Mouse (Mus musculus) spleen, postnatal 36 days (tissue): Measurements from ENCODE around the gene Fam107b.

ENCODE experiments used
- DNase-seq, 2 experiments: peaks; one replicate each; pipeline ENCODE4 v3.0.0; 2022; ENCODE audit warnings: low spot score in 2 of 2, mixed read lengths in 1 of 2

Gene Fam107b

DNA sequence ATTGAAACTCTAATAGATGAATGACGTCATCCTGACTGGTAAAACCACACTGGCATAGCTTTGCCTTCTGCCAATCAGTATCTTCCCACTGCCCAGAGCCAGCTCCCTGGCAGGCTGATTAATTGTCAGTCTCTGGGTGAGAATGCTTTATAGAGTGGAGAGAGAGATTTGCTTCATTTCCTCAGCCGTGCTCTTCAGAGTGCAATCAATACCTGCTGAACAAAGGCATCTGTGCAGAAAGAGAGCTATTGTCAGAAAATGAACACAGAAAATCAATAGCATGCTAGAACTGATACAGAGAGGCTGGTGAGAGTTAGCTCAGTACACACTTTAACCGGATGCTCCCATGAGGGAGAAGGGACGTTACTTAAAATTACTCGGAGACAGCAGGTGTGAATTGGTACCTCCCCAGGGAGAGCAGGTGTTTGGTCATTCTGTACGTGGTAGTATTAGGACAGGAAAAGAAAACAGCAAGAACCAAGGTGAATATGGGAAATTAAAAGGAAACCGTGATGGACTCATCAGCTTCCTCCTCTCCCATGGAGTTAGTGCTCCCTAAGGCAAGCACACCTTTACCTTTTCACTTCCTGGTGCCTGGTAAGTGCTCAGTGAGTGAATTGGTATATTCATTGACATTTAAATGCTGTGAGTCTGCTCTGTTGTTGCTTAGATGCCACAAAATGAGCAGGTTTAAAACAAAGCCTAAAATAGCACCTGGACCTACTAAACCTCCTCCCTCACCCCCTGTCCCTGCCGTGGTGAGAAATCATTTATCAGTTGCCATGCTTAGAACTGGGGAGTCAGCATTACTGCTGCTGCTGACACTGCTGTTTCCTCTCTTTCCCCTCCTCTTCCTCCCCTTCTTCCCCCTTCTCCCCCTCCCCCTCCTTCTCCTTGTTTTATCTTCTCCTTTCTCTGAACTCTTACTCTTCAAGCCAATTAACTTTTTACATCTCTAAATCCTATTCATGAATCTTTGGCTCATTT is 38.9 kb downstream of the Fam107b start:
- DNase-seq = no peak

DNA sequence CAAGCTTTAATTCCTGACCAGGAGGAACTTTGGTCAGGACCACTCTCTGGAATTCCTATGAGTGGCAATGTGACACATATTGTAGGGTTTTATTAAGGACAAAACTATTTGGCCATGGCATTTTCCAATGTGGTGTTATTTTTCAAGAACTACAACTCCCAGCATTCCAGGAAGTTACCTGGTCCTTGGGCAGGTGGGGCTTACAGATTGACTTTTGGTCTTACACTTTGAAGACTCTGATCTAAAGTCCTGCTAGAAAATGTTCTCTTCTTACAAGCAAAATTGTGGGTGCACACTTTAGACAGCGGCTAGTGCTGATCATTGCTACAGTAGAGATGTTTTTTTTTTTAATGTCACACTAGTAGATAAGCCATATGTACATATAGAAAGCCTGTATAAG is 48.2 kb downstream of the Fam107b start:
- no peak for DNase-seq

GRCm38 (mm10) chr2:3621568-3621967 is 51.3 kb downstream of the Fam107b start:
- no peak for DNase-seq

DNA sequence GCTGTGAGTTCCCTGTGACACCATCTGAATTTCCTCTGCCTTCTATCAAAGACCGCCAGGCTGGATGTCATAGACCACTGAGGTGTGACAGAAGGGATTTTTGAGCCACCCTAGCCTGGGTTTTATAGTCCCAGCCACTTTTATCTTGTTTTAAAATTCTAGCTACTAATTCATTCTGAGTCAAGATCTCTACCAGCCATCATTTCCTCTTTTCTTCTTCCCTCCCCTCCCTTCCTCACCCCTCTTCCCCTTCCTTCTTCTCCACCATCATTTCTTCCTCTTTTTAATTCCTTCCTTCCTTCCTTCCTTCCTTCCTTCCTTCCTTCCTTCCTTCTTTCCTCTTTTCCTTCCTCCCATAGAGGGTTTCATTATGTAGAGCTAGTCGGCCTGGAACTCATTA is 51.9 kb downstream of the Fam107b start:
- no peak for DNase-seq

GRCm38 (mm10) chr2:3623207-3623980 is 53.1 kb downstream of the Fam107b start:
- DNase-seq = no peak

DNA sequence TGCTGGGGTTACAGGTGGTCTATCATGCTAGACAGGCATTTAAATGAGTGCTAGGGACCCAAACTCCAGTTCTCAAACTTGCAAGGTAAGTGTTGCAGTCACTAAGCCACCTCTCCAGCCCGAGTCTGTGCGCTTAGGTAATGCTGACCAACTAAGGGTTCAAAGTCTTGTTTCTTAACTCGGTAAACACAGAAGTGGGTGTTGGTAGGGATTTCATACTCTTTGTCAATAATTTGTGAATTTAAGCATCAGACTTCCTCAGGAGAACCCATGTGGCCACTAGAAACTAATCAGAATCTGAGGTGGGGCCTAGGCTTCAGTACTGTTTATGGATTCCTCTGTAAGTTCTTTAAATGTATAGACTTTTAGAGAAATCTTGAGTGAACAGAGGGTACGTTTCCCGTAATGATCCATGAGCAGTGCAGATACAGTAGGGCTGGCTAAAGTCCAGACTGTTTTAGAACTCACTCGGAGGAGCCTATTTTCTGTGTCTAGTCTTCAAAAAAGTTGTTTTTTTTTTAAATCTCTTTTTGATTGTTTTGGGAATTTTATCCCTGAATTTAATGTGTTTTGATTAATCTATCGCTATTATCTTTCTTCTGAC is 53.8 kb downstream of the Fam107b start:
- DNase-seq = no peak

- no peak for DNase-seq
These were observed 58.8 kb downstream of the Fam107b start for GRCm38 (mm10) chr2:3629096-3629495.

- peak in 1 of 2 experiments; percentile 27 for DNase-seq
These were observed 59.5 kb downstream of the Fam107b start for GRCm38 (mm10) chr2:3629741-3630140.

DNA sequence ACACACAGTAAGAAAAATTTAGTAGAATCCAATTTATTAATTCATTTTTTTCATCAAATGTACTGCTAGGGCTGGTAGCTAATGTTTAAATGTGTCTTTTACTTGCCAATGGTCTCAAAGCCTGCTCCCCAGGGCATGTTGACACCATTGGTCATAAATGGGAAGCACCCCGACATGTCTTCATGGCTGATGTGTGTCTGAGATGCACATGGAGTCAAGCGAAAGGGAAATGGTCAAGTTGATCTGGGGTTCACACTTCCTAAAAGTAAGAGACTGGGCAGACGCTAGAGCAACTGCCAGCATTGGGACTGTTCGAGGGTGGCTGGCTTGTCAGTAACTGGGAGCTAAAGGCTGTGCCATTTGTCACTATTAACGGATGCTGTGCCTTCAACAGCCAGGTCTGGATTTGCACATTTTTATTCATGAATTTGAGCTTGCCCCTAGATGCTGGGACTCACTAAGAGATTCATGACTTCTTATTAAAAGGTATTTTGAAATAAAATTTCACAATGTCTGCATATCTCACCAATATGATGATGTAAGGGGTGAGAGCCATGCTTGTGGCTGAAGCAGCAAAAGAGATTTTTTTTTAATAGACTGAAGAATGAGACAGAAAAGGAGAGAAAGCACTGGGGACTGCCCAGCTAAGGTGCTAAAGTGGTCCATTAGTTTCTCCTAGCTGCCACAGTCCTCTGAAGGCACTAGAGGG is 60.6 kb downstream of the Fam107b start:
- peak in 1 of 2 experiments; percentile 10 for DNase-seq

DNA sequence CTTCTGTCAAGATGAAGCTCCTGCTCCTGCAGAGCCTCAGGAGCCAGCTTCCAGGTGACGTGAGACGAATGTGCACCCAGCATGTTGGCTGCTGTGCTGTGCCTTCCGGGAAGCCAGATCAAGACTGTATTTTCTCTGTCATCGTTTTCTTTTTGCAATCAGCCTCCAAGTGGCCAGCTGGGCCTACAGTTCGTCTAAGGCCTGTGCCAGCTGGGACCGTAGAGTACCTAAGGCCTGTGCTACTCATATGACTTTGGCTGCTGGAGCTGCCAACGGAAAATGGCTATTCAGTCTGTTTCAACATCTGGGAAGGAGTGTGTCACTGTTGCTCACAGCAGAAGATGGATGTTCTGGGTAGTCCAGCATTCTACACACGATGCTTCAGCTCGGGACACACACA is 62.8 kb downstream of the Fam107b start:
- DNase-seq = no peak

- DNase-seq = no peak
These were observed 66.5 kb downstream of the Fam107b start for GRCm38 (mm10) chr2:3636771-3637170.

GRCm38 (mm10) chr2:3641001-3641770 is 70.9 kb downstream of the Fam107b start:
- no peak for DNase-seq

DNA sequence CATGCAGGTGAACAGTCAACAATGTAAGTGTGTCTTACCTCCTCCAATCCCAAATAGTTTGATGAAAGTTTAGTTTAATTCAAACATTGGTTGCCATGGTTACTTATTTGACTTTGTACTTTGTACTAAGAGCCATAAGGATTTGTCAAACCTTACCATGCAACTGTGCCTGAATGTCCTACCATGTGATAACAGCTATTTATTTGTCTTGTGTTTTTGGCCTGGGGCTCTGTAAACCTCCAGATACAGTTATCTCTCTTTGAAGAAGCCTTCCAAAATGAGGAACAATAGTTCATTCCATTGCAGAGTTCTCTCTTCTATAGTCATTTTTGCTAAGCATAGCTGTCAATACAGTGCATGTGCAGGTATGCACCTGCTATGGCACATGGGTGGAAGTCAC is 72.7 kb downstream of the Fam107b start:
- DNase-seq = no peak

- no peak for DNase-seq
These were observed 75.5 kb downstream of the Fam107b start for GRCm38 (mm10) chr2:3645741-3646140.

GRCm38 (mm10) chr2:3649171-3649570 is 78.9 kb downstream of the Fam107b start:
- no peak for DNase-seq

DNA sequence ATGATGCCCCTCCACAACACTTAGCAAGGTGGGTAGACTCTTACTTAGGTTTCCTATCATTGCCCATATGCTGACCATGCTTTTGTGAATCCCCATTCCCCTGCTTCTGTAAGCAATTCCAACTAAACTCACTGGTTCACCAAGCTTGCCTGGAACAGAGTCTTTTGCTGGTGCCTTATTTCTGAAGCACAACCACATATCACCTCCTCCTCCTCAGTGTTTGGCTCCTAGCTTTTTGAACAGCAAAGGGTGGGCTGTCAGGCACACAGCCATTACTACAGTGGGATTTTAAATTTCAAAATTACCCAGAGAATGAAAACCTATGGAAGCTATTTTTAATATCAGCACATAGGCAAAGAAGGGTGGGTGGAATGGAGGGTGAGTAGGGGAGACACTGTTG is 84.3 kb downstream of the Fam107b start:
- DNase-seq = no peak

DNA sequence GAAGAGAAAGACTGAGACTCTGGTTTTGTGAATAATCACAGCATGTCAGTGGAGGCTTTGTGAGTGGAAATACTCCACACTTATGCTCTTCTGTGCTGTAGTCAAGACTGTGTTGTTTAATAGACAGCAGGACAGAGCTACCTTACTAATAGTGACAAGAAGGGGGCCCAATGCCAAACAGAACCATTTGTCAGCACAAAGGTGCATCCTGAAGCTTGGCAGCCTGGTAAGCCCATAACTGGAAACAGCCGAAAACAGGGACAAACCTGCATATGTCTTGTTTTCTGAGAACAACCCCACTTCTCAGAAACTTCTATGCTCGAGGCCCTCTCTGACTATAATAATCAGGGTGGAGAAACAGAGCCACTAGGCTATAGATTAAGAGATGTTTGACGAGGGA is 85.8 kb downstream of the Fam107b start:
- DNase-seq = no peak

- DNase-seq = peak; percentile 75 to 83
These were observed 86.5 kb downstream of the Fam107b start for GRCm38 (mm10) chr2:3656834-3657233.

- peak in 1 of 2 experiments; percentile 39 for DNase-seq
These were observed 87.1 kb downstream of the Fam107b start for GRCm38 (mm10) chr2:3657376-3657775.

- DNase-seq = peak; percentile 91 to 92
These were observed 87.8 kb downstream of the Fam107b start for GRCm38 (mm10) chr2:3657811-3658730.
